Mouse (Mus musculus): Measurements from ENCODE around the gene Scrn3. TPM values are rescaled to one million over a fixed set of nuclear protein-coding genes. Genes with fewer than 3 reads are reported as not detected.
A peak's percentile ranks its signal among the peaks of the same experiment; 100 is the strongest.

Scrn3 gene
- total RNA-seq, 2 experiments from 2014 or later: 13.9 to 15.5 TPM

DNA sequence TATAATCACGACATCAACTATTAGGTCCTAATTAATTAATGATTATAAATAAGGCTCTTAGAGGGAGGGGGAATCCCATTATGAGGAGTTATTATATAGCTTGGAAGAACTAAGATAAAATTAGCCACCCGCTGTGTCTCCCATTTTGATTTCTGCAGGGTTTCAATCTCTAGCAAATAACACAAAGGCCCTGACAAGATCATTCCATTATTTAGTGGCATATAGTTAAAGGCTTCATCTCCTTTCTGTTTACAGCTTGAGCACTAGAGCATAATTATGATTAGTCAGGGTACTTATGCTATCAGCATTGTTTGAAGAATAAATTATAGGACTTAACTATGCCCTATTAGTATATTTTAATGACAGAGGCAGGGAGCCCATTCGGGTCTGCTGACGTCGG lies 65.9 kb downstream of the Scrn3 start:
- ATAC-seq (replicated peaks; ENCODE audit: poor library complexity): no peak

DNA sequence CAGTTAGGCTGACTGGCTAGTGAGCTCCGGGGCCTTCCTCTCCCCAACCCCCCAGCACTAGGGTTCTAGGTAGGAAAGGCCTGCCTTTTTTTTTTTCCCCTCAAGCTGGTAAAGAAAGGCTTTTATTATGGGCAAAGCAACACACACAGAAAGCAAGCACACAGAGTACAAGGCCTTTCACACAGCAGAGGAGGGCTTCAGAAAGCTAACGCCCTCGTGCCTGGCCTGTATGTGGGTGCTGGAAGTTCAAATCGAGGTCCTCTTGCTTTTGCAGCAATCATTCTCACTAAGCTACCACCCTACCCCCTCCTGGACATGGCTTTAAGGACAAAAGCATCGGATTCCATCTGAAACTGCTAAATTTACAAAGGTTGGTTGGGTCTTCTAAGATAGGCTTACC lies 67.3 kb downstream of the Scrn3 start:
- ATAC-seq (replicated peaks; ENCODE audit: poor library complexity): no peak

DNA sequence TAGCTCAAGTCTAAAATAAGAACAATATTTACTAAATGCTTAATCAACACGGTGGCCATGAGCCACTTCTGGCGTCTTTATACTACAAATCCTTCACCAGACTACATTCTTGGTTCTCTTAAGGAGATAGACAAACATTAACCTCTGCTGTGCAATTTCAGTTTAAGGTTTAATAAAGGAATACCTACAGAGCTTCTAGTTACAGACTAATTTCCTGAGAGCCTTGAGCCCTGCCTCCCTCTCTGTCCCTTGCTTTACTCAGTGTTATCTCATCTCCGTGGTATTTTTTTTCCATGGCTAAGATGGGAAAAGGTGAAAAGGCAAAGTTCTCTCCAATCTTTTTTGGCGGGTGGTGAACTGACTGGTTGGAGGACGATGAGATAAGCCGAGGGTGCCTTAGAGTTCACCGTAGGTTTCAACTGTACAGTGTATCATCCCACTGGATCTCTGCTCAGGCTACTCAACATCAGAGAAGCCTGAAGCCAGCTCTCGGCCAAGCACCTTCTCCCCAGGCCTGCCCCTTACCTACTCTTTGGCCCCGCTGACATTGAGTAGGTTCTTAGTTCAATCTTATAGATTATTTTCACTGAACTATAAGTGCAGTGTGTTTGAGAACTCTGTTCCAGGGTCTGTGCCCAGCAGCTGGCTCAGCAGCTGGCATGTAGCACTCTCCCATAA lies 68.0 kb downstream of the Scrn3 start:
- no peak for ATAC-seq (replicated peaks; ENCODE audit: poor library complexity)

DNA sequence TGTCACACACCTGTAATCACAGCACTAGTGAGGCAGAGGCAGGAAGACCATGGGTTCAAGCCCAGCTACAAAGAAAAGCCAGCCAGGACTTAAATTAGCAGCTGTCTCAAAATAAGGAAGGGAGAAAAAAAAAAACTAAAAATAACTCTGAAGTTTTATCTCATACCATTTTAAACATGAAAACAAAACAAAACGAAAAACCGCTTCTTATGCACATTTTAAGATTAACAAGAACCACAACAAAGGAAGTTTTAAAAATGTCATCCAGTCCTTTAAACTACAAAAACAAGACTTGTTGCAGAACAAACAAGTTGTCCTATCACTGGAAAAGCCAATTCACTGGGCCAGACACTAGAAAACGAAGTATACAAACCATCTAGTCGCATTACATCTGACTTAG lies 72.8 kb downstream of the Scrn3 start:
- ATAC-seq (replicated peaks; ENCODE audit: poor library complexity): no peak

DNA sequence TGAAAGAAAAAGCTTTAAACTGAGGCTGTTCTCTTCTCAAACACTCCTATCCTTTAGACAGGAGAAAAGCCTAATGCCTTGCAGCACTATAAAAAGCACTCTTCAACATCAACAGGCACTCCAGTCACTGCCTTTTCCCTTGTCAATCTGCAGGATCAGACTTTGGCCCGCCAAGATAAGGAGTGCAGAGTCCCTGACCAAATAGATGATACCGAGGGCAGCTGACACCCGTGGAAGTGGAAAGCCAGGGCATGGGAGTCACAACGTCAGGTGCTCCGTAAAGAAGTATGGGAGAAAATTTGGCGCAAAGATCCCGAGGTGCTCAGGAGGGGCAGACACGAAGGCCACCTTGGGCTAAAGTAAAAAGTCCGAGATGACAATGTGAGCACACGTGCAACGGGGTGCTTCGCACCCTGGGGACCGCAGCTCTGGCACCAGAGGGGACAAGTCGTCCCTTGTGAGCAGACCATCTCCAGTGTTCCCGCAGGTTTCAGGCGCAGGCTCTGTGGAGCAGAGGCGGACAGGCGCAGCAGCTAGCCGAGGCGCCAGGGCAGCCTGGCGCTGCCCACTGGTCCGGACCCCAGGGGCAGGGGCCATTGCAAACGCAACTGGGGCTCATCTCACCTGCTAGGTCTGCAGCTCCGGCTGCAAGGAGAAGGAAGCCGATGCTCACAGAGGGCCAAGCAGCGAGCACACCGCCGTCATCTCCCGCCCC lies 73.4 kb downstream of the Scrn3 start:
- ATAC-seq (replicated peaks; ENCODE audit: poor library complexity): no peak; the same call in 1 of the 2 replicates

DNA sequence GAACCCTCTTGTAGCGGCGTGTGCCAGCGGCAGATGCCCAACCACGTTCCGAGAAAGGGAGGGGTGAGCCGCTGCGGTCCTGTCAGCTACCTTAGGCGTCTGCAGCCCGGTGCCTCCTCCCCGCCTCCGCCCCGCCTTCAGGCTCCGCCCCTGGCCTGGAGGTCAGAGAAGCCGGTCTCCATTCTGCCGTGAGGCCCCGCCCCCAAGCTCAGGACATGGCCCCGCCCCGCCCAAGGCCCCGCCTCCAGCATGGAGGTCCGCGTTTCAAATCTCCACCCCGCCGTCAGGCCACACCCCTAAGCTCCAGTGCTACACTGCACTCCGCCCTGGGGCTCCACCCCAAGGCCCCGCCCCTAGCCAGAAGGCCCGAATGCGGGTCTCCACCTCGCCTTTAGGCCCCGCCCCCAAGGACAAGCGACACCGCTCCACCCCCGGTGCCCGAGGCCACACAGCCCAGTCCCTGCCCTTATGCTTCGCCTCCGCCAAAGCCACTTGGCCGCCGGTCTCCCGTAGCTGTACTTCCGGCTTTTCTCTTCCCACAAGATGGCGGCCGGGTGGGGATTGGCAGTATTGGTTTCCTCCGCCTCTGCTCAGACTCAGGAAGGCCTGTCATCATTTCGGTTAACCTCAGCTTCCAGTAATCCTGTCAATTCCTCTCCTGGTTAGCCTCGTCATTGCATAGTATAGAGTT lies 74.1 kb downstream of the Scrn3 start, which contains the start of gene Gpr155:
Gene Gpr155, minus strand, starts transcription at position 217 of the 691 bp plus-strand sequence.
- peak; percentile 85 for ATAC-seq (replicated peaks; ENCODE audit: poor library complexity)

Other genes with a start within 250 kb of the Scrn3 start
- 157 and 170 TPM in 2 replicates for gene Ola1, start 93.7 kb upstream of the Scrn3 start, total RNA-seq (2015)
- gene Ola1, start 93.7 kb upstream of the Scrn3 start, total RNA-seq (2017): 152 and 154 TPM in 2 replicates
- not detected in 2 replicates for gene Sp9, start 40.7 kb upstream of the Scrn3 start, total RNA-seq (2015)
- gene Sp9, start 40.7 kb upstream of the Scrn3 start, total RNA-seq (2017): not detected in 2 replicates
- 11.3 and 14.8 TPM in 2 replicates for gene Cir1, start 100 bp downstream of the Scrn3 start, total RNA-seq (2015)
- gene Cir1, start 100 bp downstream of the Scrn3 start, total RNA-seq (2017): 9.7 and 20.9 TPM in 2 replicates
- 1.0 and 1.1 TPM in 2 replicates for gene Gpr155, start 74.0 kb downstream of the Scrn3 start, total RNA-seq (2015)
- 1.8 and 2.9 TPM in 2 replicates for gene Gpr155, start 74.0 kb downstream of the Scrn3 start, total RNA-seq (2017)
- gene Wipf1, start 217.1 kb downstream of the Scrn3 start, total RNA-seq (2015): 33.6 and 39.1 TPM in 2 replicates
- 12.7 and 13.7 TPM in 2 replicates for gene Wipf1, start 217.1 kb downstream of the Scrn3 start, total RNA-seq (2017)